Mouse (Mus musculus): ENCODE results near the gene Cdk2ap2.

- no peak for TF ChIP-seq POLR2A (IDR thresholded peaks at IDR 0.05; ENCODE audit: low read depth, low read length)
- no peak for TF ChIP-seq CTCF (IDR thresholded peaks at IDR 0.05; ENCODE audit: extremely low read depth, insufficient read depth, insufficient read length, insufficient replicate concordance)
Observed at GRCm38 (mm10) chr19:4144550-4145498, 47.8 kb downstream of the Cdk2ap2 start.
